ENCODE assay signal across 8 mouse cellular contexts in genomic region chr8:111630105-111630521, GRCm38 (mm10). TPM values are rescaled to one million over a fixed set of nuclear protein-coding genes. Genes with fewer than 3 reads are reported as not detected.
A peak's percentile ranks its signal among the peaks of the same experiment; 100 is the strongest.
DNase-seq lines count a peak whose midpoint lies in the region; ATAC-seq and TF ChIP-seq lines count a peak whose summit lies in the region.

Gene Ldhd (minus strand): TSS chr8:111630374.

- ATAC-seq in erythroblast, adult 5-6 weeks (replicated peaks; ENCODE audit: low FRiP score, poor library complexity, severe bottlenecking): peak; percentile 53; the same call in 1 of the 2 replicates
- ATAC-seq in heart, embryonic 13.5 days (ENCODE audit: extremely low read depth, insufficient number of reproducible peaks, low FRiP score, low TSS enrichment): no peak
- ATAC-seq in kidney, postnatal 0 days (replicated peaks; ENCODE audit: low FRiP score, low read depth): peak; percentile 83

- H3K9ac ChIP-seq in heart, embryonic 13.5 days: peak within 1 kb of the TSS; percentile 77
- H3K9ac ChIP-seq in kidney, postnatal 0 days (ENCODE audit: low read depth, low read length): peak within 1 kb of the TSS; percentile 57

- H3K36me3 ChIP-seq in heart, embryonic 13.5 days: peaks cover 9% of the 10 kb centered on the region
- H3K36me3 ChIP-seq in kidney, postnatal 0 days (ENCODE audit: insufficient read depth, low read length): no peaks in the 10 kb centered on the region

- peak within 1 kb of the TSS; percentile 70 for H3K4me2 ChIP-seq in heart, embryonic 13.5 days
- peak within 1 kb of the TSS; percentile 63 for H3K4me2 ChIP-seq in kidney, postnatal 0 days (ENCODE audit: low read length)

- TF ChIP-seq CTCF in kidney, postnatal 0 days (IDR thresholded peaks at IDR 0.05; ENCODE audit: low read depth): no peak

- H3K27me3 ChIP-seq in heart, embryonic 13.5 days (replicated peaks): no peaks in the 10 kb centered on the region
- no peaks in the 10 kb centered on the region for H3K27me3 ChIP-seq in kidney, postnatal 0 days (ENCODE audit: insufficient read depth, low read length)

- no peak within 1 kb of the TSS for H3K27ac ChIP-seq in heart, embryonic 13.5 days (replicated peaks)
- H3K27ac ChIP-seq in kidney, postnatal 0 days: no peak within 1 kb of the TSS

- DNase-seq in frontal cortex, adult 2 months (ENCODE audit: extremely low spot score in 1 of 2, low spot score in 1 of 2): peak in 1 of 2 experiments; percentile 72
- DNase-seq in frontal cortex, postnatal 14 days (ENCODE audit: low spot score in 2 of 2): no peak
- peak; percentile 85 for DNase-seq in adrenal gland, postnatal 10 days
- peak; percentile 67 for DNase-seq in kidney, postnatal 0 days (ENCODE audit: low spot score)
- peak; percentile 69 for DNase-seq in lung, postnatal 10 days
- peak; percentile 68 for DNase-seq in testis, postnatal 10 days (ENCODE audit: low spot score)

- H3K9me3 ChIP-seq in heart, embryonic 13.5 days: no peaks in the 10 kb centered on the region
- no peaks in the 10 kb centered on the region for H3K9me3 ChIP-seq in kidney, postnatal 0 days (replicated peaks; ENCODE audit: low read length)

- WGBS in heart, embryonic 13.5 days: 23% methylated on average over 13 of the region's 13 CpGs
- 25% methylated on average over 13 of the region's 13 CpGs for WGBS in kidney, postnatal 0 days

- H3K4me1 ChIP-seq in heart, embryonic 13.5 days: peaks cover 10% of the 10 kb centered on the region
- 0 out of 2 replicates have a peak, but pooled peaks cover 3% of the 10 kb centered on the region for H3K4me1 ChIP-seq in kidney, postnatal 0 days (replicated peaks; ENCODE audit: insufficient read depth, low read length)

- H3K4me3 ChIP-seq in heart, embryonic 13.5 days: peak within 1 kb of the TSS; percentile 50
- H3K4me3 ChIP-seq in kidney, postnatal 0 days (replicated peaks; ENCODE audit: low read depth, low read length): peak within 1 kb of the TSS; percentile 45

RNA-seq across cellular contexts. Expression of gene Ldhd, which starts in this region (rescaled TPM):
- 18.1 and 18.2 TPM in 2 replicates for polyA plus RNA-seq in frontal cortex, adult 2 months (2012; rRNA removed)
- total RNA-seq in adrenal gland, postnatal 10 days (2021): 10 to 100 TPM; 20.4 to 23.4 TPM
- total RNA-seq in erythroblast, adult 5-6 weeks (2015; ENCODE audit: low replicate concordance): not detected in 2 replicates
- total RNA-seq in erythroblast, adult 5-6 weeks (2017; ENCODE audit: low replicate concordance): 0.42 TPM in 1 of 2 replicates, not detected in the other
- 0.44 and 0.65 TPM in 2 replicates for polyA plus RNA-seq in heart, embryonic 13.5 days (2015; fragmentation: Nextera tagmentation; extraction: Ambion mirVana)
- 3.9 and 4.5 TPM in 2 replicates for polyA plus RNA-seq in kidney, postnatal 0 days (2015; fragmentation: Nextera tagmentation; extraction: Ambion mirVana)

Comparison
In these comparisons a context has a peak if more than half of its experiments do, and no peak if none do; other contexts are left out.
1. RNA of gene Ldhd (total RNA-seq): 20.4 to 23.4 TPM in adrenal gland, postnatal 10 days; 0.42 TPM in erythroblast, adult 5-6 weeks; every median in the first group is over 10 times any median in the second.
2. Peak in ATAC-seq in erythroblast, adult 5-6 weeks; RNA of the gene not detected or under 1 TPM.
3. DNase-seq: peak in adrenal gland, postnatal 10 days (single experiment), kidney, postnatal 0 days (single experiment), lung, postnatal 10 days (single experiment) and testis, postnatal 10 days (single experiment); none in frontal cortex, postnatal 14 days (0 of 2).